Mouse (Mus musculus): ENCODE data around the gene Gnl1. TPM values are rescaled to one million over a fixed set of nuclear protein-coding genes. Genes with fewer than 3 reads are reported as not detected.
A peak's percentile ranks its signal among the peaks of the same experiment; 100 is the strongest.
"Not testable (repeated sequence)": the region's sequence is repeated elsewhere in the genome, so short reads cannot be mapped to it uniquely, and the experiment has no call there.

The Gnl1 gene
- polyA plus RNA-seq, 1 experiment from 2014 or later: 62.6 TPM

DNA sequence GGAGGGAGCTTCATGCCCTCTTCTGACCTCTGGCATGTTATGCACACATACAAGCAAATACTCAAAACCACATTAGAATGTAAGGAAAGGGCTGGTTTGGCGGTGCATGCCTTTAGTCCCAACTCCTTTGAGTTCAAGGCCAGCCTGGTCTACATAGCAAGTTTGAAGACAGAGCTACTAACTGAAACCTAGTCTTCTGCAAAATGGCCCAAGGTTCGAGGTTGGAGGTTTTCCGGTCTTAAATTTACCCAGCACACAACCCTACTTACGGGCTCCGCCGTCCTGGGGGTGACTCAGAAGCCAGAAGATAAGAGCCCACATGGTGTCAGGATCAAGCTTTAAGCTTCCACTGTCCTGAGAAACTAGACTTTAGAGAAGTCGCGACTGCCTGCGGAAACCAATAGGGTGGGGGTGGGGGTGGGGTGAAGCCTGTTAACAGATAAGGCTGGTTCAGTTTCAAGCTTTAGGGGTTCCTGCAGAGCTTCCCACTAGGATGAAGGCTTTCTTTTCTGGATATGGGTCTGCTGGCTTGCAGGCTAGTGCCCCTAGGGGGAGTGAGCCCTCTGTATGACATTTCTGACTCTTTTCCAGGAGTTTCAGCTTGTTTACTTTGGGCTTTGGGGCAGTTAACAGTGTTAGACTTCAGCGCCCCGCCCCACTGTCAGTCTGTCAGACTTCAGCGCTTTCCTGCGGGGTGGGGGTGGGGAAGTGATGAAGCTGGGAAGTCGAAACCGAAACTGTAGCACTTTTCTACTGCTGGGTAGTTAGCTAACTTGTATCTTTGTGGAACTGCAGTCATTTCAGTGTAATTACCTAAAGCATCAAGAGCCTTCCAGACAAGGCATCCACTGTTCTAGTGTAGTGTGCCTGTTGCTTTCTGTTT, 40.8 kb downstream of the Gnl1 start, which contains the start of gene H2-T24:
H2-T24 (minus strand) TSS at position 370 of the 883 bp plus-strand sequence.
- 39% methylated on average over 15 of the region's 15 CpGs for WGBS
- H3K9me3 ChIP-seq: no peaks in the 10 kb centered on the region

DNA sequence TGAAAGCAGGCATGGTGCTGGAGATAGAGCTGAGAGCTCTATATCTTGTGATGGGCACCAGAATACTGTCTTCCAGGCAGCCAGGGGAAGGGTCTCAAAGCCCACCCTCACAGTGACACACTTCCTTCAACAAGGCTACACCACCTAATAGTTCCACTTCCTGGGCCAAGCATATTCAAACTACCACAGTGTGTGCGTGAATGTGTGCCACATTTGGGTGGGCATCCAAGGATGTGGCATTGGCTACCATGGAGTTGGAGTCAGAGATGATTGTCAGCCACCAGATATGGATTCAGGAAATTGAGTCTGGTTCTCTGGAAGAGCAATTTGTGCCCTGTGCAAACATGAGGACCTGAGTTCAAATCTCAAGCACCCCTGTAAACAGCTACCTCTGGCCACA, 41.7 kb downstream of the Gnl1 start:
- Histone ChIP-seq H3K27ac (no peak overlapping the region), H3K9me3 (no peaks in the 10 kb centered on the region), H3K27me3 (replicated peaks) (no peaks in the 10 kb centered on the region), H3K4me1 (no peaks in the 10 kb centered on the region), H3K4me2 (no peak overlapping the region), H3K4me3 (no peak overlapping the region), H3K9ac (no peak overlapping the region), H3K36me3 (replicated peaks) (no peaks in the 10 kb centered on the region)
- no peak for ATAC-seq (replicated peaks)
- WGBS: 100% methylated on average over 1 of the region's 1 CpGs

More for the DNA sequence above, 40.8 kb downstream of the Gnl1 start, which contains the start of gene H2-T24:
- no peaks in the 10 kb centered on the region for H3K27me3 ChIP-seq (replicated peaks)
- no peak within 1 kb of the TSS for H3K4me3 ChIP-seq
- H3K4me1 ChIP-seq: no peaks in the 10 kb centered on the region
- H3K36me3 ChIP-seq (replicated peaks): 0 out of 2 replicates have a peak, but pooled peaks cover 5% of the 10 kb centered on the region
- H3K4me2 ChIP-seq: no peak within 1 kb of the TSS; the same call in 1 of the 2 replicates
- no peak for ATAC-seq (replicated peaks)
- H3K9ac ChIP-seq: no peak within 1 kb of the TSS
- no peak within 1 kb of the TSS for H3K27ac ChIP-seq

DNA sequence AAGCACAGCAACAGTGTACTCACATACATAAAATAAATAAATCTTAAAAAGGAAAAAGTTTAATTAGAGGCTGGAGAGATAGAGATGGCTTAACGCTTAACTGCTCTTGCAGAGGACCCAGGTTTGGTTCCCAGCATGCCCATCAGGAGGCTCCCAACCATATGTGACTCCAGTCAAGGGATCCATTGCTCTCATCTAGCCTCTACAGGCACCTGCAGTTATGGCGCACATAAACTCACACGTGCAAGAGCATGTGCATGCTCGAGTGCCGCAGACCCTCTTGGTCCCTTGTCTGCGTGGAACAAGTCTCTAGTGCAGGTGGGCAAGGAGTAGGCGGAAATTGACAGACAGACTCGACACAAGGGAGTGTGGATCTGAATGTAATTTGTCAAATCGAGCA, 42.4 kb downstream of the Gnl1 start:
- Histone ChIP-seq H3K4me3 (no peak overlapping the region), H3K27ac (no peak overlapping the region), H3K4me2 (no peak overlapping the region), H3K4me1 (no peaks in the 10 kb centered on the region), H3K9me3 (no peaks in the 10 kb centered on the region), H3K27me3 (replicated peaks) (no peaks in the 10 kb centered on the region), H3K36me3 (replicated peaks) (no peaks in the 10 kb centered on the region), H3K9ac (no peak overlapping the region)
- ATAC-seq (replicated peaks): no peak
- 96% methylated on average over 9 of the region's 9 CpGs for WGBS

DNA sequence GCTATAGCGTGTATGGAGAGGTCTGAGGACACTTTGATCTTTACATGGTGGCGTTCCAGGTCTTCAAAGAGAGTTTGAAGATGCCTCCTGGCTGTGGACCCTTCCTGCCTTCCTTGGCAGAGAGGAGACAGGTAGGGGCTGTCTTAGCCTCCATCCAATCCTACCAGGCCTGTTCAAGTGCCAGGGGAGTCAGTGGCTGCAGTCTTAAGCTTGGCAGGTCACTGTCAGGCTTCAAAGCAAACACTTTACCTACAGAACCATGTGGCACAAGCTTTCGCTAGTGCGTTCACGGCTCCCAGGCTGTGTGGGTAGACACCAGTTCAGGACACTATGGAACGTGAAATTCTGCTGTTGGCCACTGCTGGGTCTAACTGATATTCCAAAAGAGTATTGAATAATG, 43.3 kb downstream of the Gnl1 start:
- no peaks in the 10 kb centered on the region for H3K4me1 ChIP-seq
- H3K36me3 ChIP-seq (replicated peaks): no peaks in the 10 kb centered on the region
- no peaks in the 10 kb centered on the region for H3K9me3 ChIP-seq
- H3K27ac ChIP-seq: no peak overlapping the region
- 92% methylated on average over 6 of the region's 6 CpGs for WGBS
- H3K27me3 ChIP-seq (replicated peaks): no peaks in the 10 kb centered on the region
- no peak overlapping the region for H3K4me3 ChIP-seq
- no peak overlapping the region for H3K4me2 ChIP-seq
- H3K9ac ChIP-seq: no peak overlapping the region
- ATAC-seq (replicated peaks): no peak

DNA sequence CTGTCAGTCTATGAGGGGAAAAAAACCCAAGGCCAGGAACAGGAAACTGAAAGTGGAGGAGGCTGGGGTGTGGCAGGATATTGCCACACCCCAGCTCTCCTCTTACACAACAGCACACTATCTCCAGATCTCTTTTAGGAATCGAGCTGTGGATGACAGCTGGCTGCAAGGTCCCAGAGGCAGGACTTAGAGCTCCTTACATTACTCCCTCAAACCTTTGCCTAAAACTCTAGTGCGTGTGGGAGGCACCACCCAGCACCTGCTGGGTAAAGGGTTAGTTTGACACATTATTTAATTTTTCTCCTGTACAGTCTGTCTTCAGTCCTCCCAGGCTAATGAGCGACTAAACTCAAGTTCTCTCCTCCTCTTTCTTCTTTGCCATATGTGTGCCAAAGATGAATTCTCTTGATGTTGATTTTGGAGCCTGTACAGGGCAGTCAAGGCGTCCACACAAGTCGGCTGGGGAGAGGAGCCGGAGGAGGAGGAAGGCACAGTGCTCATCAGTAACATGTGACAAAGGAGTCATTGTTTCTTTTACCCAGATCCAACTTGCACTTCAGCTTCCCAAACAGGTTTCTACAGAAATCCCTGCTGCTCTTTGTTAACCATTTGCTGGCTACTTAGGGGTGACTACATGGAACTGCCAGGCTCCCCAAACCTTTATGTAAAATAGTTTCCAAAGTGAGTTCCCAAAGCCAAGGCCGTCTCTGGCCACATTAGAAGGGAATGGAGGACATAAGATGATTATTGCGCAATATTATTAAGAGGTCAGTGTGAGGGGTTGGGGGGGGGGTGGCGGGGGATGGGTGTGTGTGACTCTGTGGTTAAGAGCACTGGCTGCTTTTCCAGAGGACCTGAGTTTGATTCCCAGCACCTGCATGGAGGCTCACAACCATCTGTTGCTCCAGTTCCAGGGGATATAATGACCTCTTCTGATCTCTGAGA, 44.3 kb downstream of the Gnl1 start:
- Histone ChIP-seq H3K36me3 (replicated peaks) (no peaks in the 10 kb centered on the region), H3K9ac (no peak overlapping the region), H3K4me3 (no peak overlapping the region), H3K4me2 (no peak overlapping the region), H3K27ac (no peak overlapping the region), H3K9me3 (no peaks in the 10 kb centered on the region), H3K27me3 (replicated peaks) (no peaks in the 10 kb centered on the region), H3K4me1 (no peaks in the 10 kb centered on the region)
- 72% methylated on average over 9 of the region's 9 CpGs for WGBS
- ATAC-seq (replicated peaks): no peak

DNA sequence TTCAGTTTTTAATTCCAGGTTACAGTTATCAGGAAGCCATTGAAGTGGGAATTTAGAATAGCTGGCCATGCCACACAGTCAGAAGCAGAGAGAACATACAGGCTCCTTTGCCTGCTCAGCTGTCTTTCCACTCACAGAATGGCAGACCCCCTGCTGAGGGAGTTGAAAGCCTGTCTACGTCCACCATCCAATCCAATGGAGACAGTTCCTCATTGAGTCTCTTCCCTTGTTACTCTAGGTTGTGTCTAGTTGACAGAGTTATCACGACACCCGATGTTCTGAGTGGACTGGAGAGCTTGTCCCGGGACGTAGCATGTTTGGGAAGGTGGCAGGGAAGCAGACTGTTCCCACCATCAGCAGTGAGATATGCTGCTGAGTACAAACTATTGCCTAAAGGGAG, 45.5 kb downstream of the Gnl1 start:
- no peak overlapping the region for H3K27ac ChIP-seq
- H3K4me3 ChIP-seq: no peak overlapping the region
- no peaks in the 10 kb centered on the region for H3K27me3 ChIP-seq (replicated peaks)
- no peaks in the 10 kb centered on the region for H3K36me3 ChIP-seq (replicated peaks)
- WGBS: 62% methylated on average over 5 of the region's 5 CpGs
- H3K4me1 ChIP-seq: no peaks in the 10 kb centered on the region
- H3K9me3 ChIP-seq: no peaks in the 10 kb centered on the region
- H3K9ac ChIP-seq: no peak overlapping the region
- ATAC-seq (replicated peaks): no peak
- H3K4me2 ChIP-seq: no peak overlapping the region

DNA sequence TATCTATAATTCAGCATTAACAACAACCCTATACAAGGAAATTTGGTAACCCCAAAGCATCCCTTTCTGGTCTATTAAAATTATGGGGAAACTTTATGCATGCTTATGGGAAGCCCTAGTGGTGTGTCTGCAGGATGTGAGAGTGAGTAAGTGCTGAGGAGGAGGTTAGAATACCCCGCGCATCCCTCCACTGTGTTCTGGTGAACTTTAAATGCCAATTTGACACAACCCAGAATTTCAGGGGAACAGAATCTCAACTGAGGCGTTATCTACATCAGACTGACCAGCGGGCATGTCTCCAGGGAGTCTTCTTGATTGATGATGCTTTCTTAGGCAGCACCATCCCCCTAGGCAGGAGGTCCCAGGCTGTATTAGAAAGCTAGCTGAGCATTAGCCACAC, 46.2 kb downstream of the Gnl1 start:
- no peak for ATAC-seq (replicated peaks)
- Histone ChIP-seq H3K4me3 (no peak overlapping the region), H3K36me3 (replicated peaks) (no peaks in the 10 kb centered on the region), H3K27ac (no peak overlapping the region), H3K4me1 (no peaks in the 10 kb centered on the region), H3K9ac (no peak overlapping the region), H3K9me3 (no peaks in the 10 kb centered on the region), H3K4me2 (no peak overlapping the region), H3K27me3 (replicated peaks) (no peaks in the 10 kb centered on the region)
- WGBS: 84% methylated on average over 4 of the region's 4 CpGs

DNA sequence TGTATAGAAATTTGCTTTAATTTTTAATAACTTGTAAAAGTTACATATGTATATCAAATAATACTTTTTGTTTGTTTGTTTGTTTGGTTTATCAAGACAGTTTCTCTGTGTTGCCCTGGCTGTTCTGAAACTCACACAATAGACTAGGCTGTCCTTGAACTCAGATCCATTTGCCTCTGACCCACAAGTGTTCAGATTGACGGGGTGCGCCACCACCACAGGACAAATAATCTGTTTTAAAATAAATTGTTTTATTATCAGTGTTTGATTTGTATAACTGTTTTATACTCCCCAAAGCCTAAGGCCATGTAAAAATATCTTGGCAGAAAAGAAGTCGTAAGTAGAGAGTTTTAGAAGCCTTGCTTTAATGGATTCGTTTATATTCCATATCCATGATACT, 48.0 kb downstream of the Gnl1 start:
- H3K36me3 ChIP-seq (replicated peaks): no peaks in the 10 kb centered on the region
- no peak for ATAC-seq (replicated peaks)
- no peak overlapping the region for H3K4me2 ChIP-seq
- 92% methylated on average over 4 of the region's 4 CpGs for WGBS
- peaks cover 12% of the 10 kb centered on the region for H3K4me1 ChIP-seq
- no peaks in the 10 kb centered on the region for H3K9me3 ChIP-seq
- no peak overlapping the region for H3K9ac ChIP-seq
- no peaks in the 10 kb centered on the region for H3K27me3 ChIP-seq (replicated peaks)
- H3K27ac ChIP-seq: no peak overlapping the region
- no peak overlapping the region for H3K4me3 ChIP-seq

DNA sequence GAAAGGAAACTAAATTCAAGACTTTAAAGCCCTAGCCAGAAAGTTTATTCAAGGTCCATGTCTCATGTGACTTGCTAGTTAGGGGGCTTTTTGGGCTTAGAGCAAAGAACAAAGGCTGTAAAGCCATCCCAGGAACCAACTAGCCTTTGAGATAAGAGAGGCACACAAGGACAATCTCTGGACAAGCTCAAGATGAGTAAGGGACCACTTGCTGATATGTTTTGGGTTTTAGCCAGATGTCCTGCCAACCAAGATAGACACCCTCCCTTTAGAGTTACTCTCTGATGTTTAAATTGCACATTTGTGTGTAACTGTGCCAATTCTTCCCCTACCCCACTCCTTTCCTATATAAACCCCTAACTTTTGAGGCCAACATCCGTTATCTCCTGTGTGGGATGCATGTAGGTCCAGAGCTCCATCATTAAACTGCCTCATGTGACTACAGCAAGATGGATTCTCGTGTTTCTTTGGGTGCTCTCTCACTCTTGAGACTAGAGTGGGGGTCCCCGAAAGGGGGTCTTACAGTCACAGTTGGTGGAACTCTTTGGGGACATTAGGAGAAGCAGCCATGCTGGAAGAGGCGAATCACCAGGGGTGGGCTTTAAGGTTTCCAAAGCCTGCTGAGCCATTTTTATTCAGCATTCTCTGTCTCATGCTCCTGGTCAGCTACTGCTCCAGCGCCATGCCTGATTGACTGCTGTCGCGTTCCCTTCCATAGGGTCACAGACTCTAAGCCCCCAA, 49.4 kb downstream of the Gnl1 start:
- Histone ChIP-seq H3K27me3 (replicated peaks) (no peaks in the 10 kb centered on the region), H3K4me1 (peaks cover 12% of the 10 kb centered on the region), H3K27ac (no peak overlapping the region), H3K9ac (no peak overlapping the region), H3K36me3 (replicated peaks) (no peaks in the 10 kb centered on the region), H3K4me2 (no peak overlapping the region), H3K4me3 (no peak overlapping the region), H3K9me3 (no peaks in the 10 kb centered on the region)
- 59% methylated on average over 7 of the region's 7 CpGs for WGBS
- ATAC-seq (replicated peaks): no peak

DNA sequence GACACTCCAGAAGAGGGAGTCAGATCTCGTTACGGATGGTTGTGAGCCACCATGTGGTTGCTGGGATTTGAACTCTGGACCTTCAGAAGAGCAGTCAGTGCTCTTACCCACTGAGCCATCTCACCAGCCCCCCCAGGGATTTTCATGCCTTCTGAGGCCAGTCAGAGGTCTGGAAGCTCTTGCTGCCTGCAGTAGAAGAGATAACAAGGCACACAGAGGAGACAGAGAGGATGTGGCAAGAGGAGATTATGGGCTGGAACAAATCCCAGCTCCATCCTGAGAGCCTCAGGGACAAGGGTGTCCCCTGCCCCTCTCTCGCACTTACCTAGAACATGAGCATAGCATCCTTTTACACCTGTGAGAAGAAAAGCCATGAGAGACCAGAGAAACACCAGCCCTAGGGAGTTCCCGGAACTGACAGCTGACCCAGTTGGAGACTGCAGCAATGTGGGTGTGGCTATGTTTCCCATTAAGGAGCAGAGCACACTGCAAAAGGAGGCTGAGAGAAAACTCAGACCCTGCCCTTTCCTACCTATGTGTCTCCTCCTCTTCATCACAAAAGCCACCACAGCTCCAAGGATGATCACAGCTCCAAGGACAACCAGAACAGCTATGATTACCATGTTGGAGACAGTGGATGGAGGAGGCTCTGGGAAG, 50.5 kb downstream of the Gnl1 start:
- WGBS: 86% methylated on average over 4 of the region's 4 CpGs
- not testable (repeated sequence) for H3K36me3 ChIP-seq (replicated peaks); ATAC-seq (replicated peaks)

DNA sequence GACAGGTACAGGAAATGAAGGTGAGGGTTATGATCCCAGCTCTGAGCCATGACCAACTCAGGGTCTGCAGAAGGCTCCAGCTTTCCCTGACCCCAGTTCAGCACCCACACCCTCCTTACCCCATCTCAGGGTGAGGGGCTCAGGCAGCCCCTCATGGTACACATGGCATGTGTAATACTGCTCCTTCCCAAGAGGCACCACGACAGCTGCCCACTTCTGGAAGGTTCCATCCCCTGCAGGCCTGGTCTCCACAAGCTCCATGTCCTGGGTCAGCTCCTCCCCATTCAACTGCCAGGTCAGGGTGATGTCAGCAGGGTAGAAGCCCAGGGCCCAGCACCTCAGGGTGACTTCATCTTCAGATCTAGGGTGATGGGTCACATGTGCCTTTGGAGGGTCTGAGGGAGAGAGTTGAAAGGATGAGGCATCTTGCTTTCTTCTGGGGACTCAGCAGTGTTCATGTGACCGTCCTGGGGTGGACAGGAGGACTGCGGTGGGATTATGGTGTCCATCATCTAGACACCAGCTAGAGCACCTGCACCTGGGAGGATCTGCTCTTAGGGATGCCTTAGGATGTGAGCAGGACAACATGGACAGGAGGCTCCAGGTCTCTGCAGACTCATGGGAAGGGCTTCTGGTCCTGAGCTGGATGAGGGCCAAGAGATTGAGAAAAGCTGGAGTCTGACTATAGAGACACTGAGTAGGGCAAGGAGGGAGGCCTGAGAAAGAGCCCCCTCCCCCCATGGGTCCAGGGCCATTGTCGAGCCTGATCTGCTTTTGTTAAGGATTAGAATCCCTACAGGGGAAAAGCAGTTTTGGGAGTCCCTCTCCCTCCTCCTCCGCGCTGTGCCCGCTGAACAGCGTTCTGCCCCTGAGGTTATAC, 51.3 kb downstream of the Gnl1 start:
- peaks cover 12% of the 10 kb centered on the region for H3K4me1 ChIP-seq
- WGBS: 36% methylated on average over 8 of the region's 8 CpGs
- peak; percentile 27; the same call in 1 of the 2 replicates for ATAC-seq (replicated peaks)

More for the DNA sequence above, 50.5 kb downstream of the Gnl1 start:
- not testable (repeated sequence) for H3K27ac ChIP-seq; H3K4me3 ChIP-seq; H3K9ac ChIP-seq; H3K4me2 ChIP-seq; H3K27me3 ChIP-seq (replicated peaks); H3K9me3 ChIP-seq
- peaks cover 12% of the 10 kb centered on the region for H3K4me1 ChIP-seq

More for the DNA sequence above, 51.3 kb downstream of the Gnl1 start:
- H3K4me3 ChIP-seq: peak overlapping the region; percentile 43
- not testable (repeated sequence) for H3K9me3 ChIP-seq; H3K36me3 ChIP-seq (replicated peaks); H3K27me3 ChIP-seq (replicated peaks); H3K27ac ChIP-seq
- H3K4me2 ChIP-seq: peak overlapping the region; percentile 86
- H3K9ac ChIP-seq: peak overlapping the region; percentile 27; the same call in 1 of the 2 replicates
